Mouse (Mus musculus): ENCODE results near the gene Aif1l.

DNA sequence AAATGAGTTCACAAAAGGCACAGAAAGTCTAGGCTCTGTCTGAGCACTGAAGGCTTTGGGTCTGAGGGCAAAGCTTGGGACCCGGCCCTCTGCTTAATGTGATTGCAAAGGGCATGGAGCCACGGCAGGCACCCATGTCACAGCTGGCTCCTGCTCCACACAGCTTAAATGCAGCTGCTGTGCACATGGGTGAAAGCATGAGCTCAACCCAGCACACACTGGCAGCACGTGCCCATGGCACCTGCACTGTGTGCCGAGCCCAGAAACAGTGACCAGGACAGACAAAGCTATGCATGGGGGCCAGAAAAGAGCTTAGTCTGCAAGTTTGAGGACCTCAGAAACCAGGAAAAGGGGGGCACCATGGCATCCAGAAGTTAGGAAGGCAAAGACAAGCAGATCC, 26.3 kb upstream of the Aif1l start:
- TF ChIP-seq MAFK (IDR thresholded peaks at IDR 0.05; ENCODE audit: insufficient read depth, low read depth, low read length) (no peak), ZNF384 (IDR thresholded peaks at IDR 0.05; ENCODE audit: low read depth, low read length) (no peak), ZC3H11A (IDR thresholded peaks at IDR 0.05; ENCODE audit: borderline replicate concordance, low read depth, low read length) (no peak), HCFC1 (IDR thresholded peaks at IDR 0.05; ENCODE audit: borderline replicate concordance, insufficient read depth, low read length) (no peak), CHD2 (IDR thresholded peaks at IDR 0.05; ENCODE audit: low read depth, low read length) (no peak)
